Mouse (Mus musculus) CH12.LX (cell line): Measurements from ENCODE around the gene Fam114a1.

Source experiments
- CTCF ChIP-seq, 2 experiments: IDR thresholded peaks in 1 of 2; conservative IDR thresholded peaks in 1 of 2; 2 replicates each; pipeline ENCODE4 v1.5.1; 2011 to 2012; ENCODE audit warnings: low read depth in 2 of 2, low read length in 2 of 2, improper control_type of control experiment in 1 of 2, inconsistent platforms in 1 of 2, mild to moderate bottlenecking in 1 of 2, moderate library complexity in 1 of 2
- EP300 ChIP-seq: IDR thresholded peaks from 2 replicates; pipeline ENCODE4 v1.6.1; 2011; ENCODE audit warnings: low read length, improper control_type of control experiment
- HCFC1 ChIP-seq: IDR thresholded peaks from 2 replicates; pipeline ENCODE4 v1.6.1; 2012; ENCODE audit warnings: low read depth, mild to moderate bottlenecking, inconsistent platforms, low read length, improper control_type of control experiment
- IRF4 ChIP-seq: IDR thresholded peaks from 2 replicates; pipeline ENCODE4 v1.6.1; 2014; ENCODE audit warnings: low read depth, mild to moderate bottlenecking, inconsistent platforms, low read length, improper control_type of control experiment
- MAFK ChIP-seq: IDR thresholded peaks from 2 replicates; pipeline ENCODE4 v1.6.1; 2011; ENCODE audit warnings: low read length, improper control_type of control experiment; ENCODE audit not compliant: insufficient replicate concordance
- TCF12 ChIP-seq: IDR thresholded peaks from 2 replicates; pipeline ENCODE4 v1.6.1; 2014; ENCODE audit warnings: low read depth, mild to moderate bottlenecking, inconsistent platforms, low read length, improper control_type of control experiment

- no peak for TF ChIP-seq IRF4
- no peak for TF ChIP-seq EP300
- TF ChIP-seq TCF12: no peak
- TF ChIP-seq MAFK: no peak
- peak in 1 of 2 experiments; percentile 41; a peak in 2 of 4 replicates for TF ChIP-seq CTCF (conservative IDR thresholded peaks at IDR 0.05 in 1 of 2, IDR thresholded peaks at IDR 0.05 in 1 of 2; ENCODE audit: low read depth in 2 of 2, low read length in 2 of 2)
- no peak for TF ChIP-seq HCFC1
Observed at GRCm38 (mm10) chr5:65019823-65020222, 50.0 kb downstream of the Fam114a1 start.
